Mouse (Mus musculus) neutrophil, adult 65 days (primary cell): Measurements from ENCODE around the gene Neurl1a. TPM values are rescaled to one million over a fixed set of nuclear protein-coding genes. Genes with fewer than 3 reads are reported as not detected.

ENCODE experiments used
- total RNA-seq: library from RNA; stranded (reverse); gene quantifications from 2 replicates; pipeline ENCODE4 v1.2.4, GENCODE M21; 2023

The Neurl1a gene
- total RNA-seq = 0.32 TPM in 1 of 2 replicates, not detected in the other

GRCm38 (mm10) chr19:47178431-47179271, at the start of gene Neurl1a:
Neurl1a (plus strand) TSS chr19:47178820.

GRCm38 (mm10) chr19:47137771-47138421, 40.7 kb upstream of the Neurl1a start, which contains the start of gene Calhm2:
Calhm2 (minus strand) TSS chr19:47138294.

GRCm38 (mm10) chr19:47144154-47144553, 34.5 kb upstream of the Neurl1a start, which contains the start of gene Calhm1:
Calhm1 (minus strand) TSS chr19:47144254.

GRCm38 (mm10) chr19:47157664-47158063, 21.0 kb upstream of the Neurl1a start, which contains the start of gene Calhm3:
Calhm3 (minus strand) TSS chr19:47157764.

Other genes starting within 250 kb of the Neurl1a start
- gene Ina, start 164.1 kb upstream of the Neurl1a start, total RNA-seq = not detected in 2 replicates
- 94.5 and 127 TPM in 2 replicates for gene Nt5c2, start 163.7 kb upstream of the Neurl1a start, total RNA-seq
- 0.63 and 1.5 TPM in 2 replicates for gene Pcgf6, start 127.9 kb upstream of the Neurl1a start, total RNA-seq
- 8.3 and 10.1 TPM in 2 replicates for gene Taf5, start 111.1 kb upstream of the Neurl1a start, total RNA-seq
- 83.9 and 142 TPM in 2 replicates for gene Usmg5, start 88.2 kb upstream of the Neurl1a start, total RNA-seq
- 6.5 and 8.8 TPM in 2 replicates for gene Pdcd11, start 88.1 kb upstream of the Neurl1a start, total RNA-seq
- 4.6 and 5.4 TPM in 2 replicates for gene Calhm2, start 40.5 kb upstream of the Neurl1a start, total RNA-seq
- not detected in 2 replicates for gene Calhm1, start 34.6 kb upstream of the Neurl1a start, total RNA-seq
- not detected in 2 replicates for gene Calhm3, start 21.1 kb upstream of the Neurl1a start, total RNA-seq